Mouse (Mus musculus) ovary, adult 18-20 months (tissue): ENCODE measurements around the gene Glis3.

Source experiments
- DNase-seq: peaks from one replicate; pipeline ENCODE4 v3.0.0; 2022; ENCODE audit warnings: low spot score, mixed read lengths

Glis3 gene

GRCm38 (mm10) chr19:28531750-28532149 lies 148.1 kb downstream of the Glis3 start:
- DNase-seq = no peak

- DNase-seq = no peak
Observed at GRCm38 (mm10) chr19:28530846-28531245, 149.0 kb downstream of the Glis3 start.

- no peak for DNase-seq
Observed at GRCm38 (mm10) chr19:28529006-28529405, 150.9 kb downstream of the Glis3 start.

GRCm38 (mm10) chr19:28527446-28527845 lies 152.4 kb downstream of the Glis3 start:
- no peak for DNase-seq

- no peak for DNase-seq
Observed at GRCm38 (mm10) chr19:28525331-28525730, 154.5 kb downstream of the Glis3 start.

- no peak for DNase-seq
Observed at GRCm38 (mm10) chr19:28522289-28522688, 157.6 kb downstream of the Glis3 start.

GRCm38 (mm10) chr19:28520761-28521181 lies 159.1 kb downstream of the Glis3 start:
- DNase-seq = no peak

GRCm38 (mm10) chr19:28520128-28520745 lies 159.6 kb downstream of the Glis3 start:
- no peak for DNase-seq

- no peak for DNase-seq
Observed at GRCm38 (mm10) chr19:28519296-28519695, 160.6 kb downstream of the Glis3 start.

- DNase-seq = no peak
Observed at GRCm38 (mm10) chr19:28518846-28519245, 161.0 kb downstream of the Glis3 start.

GRCm38 (mm10) chr19:28518266-28518665 lies 161.6 kb downstream of the Glis3 start:
- no peak for DNase-seq

GRCm38 (mm10) chr19:28517464-28518080 lies 162.3 kb downstream of the Glis3 start:
- no peak for DNase-seq

GRCm38 (mm10) chr19:28516487-28516886 lies 163.4 kb downstream of the Glis3 start:
- no peak for DNase-seq

GRCm38 (mm10) chr19:28512475-28512874 lies 167.4 kb downstream of the Glis3 start:
- no peak for DNase-seq

- DNase-seq = no peak
Observed at GRCm38 (mm10) chr19:28511910-28512309, 168.0 kb downstream of the Glis3 start.

- no peak for DNase-seq
Observed at GRCm38 (mm10) chr19:28505376-28505775, 174.5 kb downstream of the Glis3 start.

GRCm38 (mm10) chr19:28503011-28503410 lies 176.9 kb downstream of the Glis3 start:
- DNase-seq = no peak

GRCm38 (mm10) chr19:28500975-28501374 lies 178.9 kb downstream of the Glis3 start:
- DNase-seq = no peak

GRCm38 (mm10) chr19:28500505-28500904 lies 179.4 kb downstream of the Glis3 start:
- DNase-seq = no peak

GRCm38 (mm10) chr19:28499786-28500185 lies 180.1 kb downstream of the Glis3 start:
- no peak for DNase-seq

GRCm38 (mm10) chr19:28495926-28496325 lies 184.0 kb downstream of the Glis3 start:
- no peak for DNase-seq

GRCm38 (mm10) chr19:28493605-28494260 lies 186.1 kb downstream of the Glis3 start:
- DNase-seq = no peak

GRCm38 (mm10) chr19:28478055-28478454 lies 201.8 kb downstream of the Glis3 start:
- DNase-seq = no peak
